Mouse (Mus musculus): ENCODE results near the gene Fktn. TPM values are rescaled to one million over a fixed set of nuclear protein-coding genes. Genes with fewer than 3 reads are reported as not detected.
"Not testable (repeated sequence)": the region's sequence is repeated elsewhere in the genome, so short reads cannot be mapped to it uniquely, and the experiment has no call there.

Fktn gene
- total RNA-seq, 2 experiments from 2014 or later, result 6.6 to 10.0 TPM

DNA sequence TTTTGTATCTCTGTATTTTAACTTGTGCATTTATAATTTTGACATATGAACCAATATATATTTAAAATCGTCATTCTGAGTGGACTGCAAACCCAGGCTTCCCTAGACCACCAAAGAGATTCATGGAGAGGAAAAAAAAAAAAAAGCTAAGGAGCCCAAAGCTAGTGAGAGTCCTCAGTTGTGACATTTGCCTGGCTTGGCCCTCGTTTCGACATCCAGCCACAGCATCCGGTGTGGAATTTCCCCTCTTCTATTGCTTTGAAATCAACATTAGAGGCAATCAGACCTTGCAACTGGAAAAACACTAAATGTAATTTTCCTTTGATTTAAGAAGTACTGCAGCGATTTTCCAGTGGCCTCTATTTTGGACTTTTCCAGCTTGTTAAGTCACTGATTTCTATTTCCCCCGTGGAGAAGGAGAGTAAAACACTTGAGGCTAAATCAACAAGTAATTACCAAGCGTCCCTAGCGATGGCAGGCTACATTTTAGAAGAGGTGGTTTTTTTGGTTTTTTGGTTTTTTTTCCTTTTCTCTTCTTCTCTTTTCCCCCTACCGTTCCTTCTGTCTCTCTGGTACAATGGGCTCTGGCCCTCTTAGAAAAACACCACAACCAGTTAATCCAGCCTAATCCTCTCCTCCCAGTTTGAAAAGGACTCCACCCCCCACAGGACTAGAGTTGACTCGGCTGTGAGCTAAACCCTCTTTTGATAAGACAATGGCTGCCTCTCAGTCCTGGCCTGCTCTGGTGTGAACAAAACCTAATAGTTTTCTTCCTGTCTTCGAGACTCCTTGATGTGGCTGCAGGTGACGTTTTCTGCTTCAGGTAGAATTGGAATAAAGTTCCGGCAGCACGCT lies 68.6 kb downstream of the Fktn start:
- no peak overlapping the region for H3K27ac ChIP-seq
- H3K4me3 ChIP-seq, result no peak overlapping the region
- DNase-seq, result no peak
- intact Hi-C loops (cut with DNase I), result no loop called here
- TF ChIP-seq CTCF (IDR thresholded peaks at IDR 0.05), result no peak

GRCm38 (mm10) chr4:53785746-53786398 lies 72.1 kb downstream of the Fktn start:
- TF ChIP-seq CTCF (IDR thresholded peaks at IDR 0.05), result no peak
- Histone ChIP-seq H3K4me3 (no peak overlapping the region), H3K27ac (no peak overlapping the region)
- intact Hi-C loops (cut with DNase I), result no loop called here
- DNase-seq, result no peak

DNA sequence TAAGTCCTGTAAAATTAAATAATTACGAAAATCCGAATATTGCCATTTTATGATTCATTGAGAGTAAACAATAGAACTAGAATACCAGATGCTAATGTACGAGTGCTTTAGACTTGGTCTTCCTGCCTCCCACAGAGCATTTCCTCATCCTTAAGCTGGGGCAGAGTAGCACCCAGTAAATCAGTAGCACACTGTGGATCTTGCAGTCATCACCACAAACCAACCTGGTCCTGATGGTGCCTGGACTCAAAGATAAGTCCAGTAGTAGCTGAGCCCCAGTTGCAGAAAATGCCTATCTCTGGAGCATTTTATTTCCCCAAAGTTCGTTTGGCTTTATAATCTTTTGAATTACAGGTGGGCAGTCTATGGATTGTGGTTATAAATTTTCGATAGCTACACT lies 73.1 kb downstream of the Fktn start:
- intact Hi-C loops (cut with DNase I), result no loop called here
- no peak overlapping the region for H3K27ac ChIP-seq
- DNase-seq, result no peak
- no peak overlapping the region for H3K4me3 ChIP-seq
- TF ChIP-seq CTCF (IDR thresholded peaks at IDR 0.05), result no peak

DNA sequence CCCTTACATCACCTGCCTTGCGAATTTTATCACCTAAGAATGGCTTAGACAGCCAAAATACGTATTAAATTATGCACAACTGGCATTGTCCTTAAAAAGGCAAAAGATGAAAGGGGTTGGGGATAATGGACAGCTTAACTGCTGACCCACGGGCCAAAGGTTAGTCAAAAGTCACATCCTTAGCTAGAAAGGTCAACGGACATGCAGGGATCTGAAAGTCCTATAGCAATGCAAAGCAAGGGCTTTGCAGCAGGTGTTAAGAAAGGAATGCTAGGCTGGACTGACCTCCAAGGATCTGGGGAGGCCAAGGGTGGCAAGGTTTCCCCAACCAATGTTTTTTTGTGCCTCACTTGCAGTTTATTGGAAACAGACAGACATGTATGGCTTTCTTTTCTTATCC lies 75.5 kb downstream of the Fktn start:
- no peak for TF ChIP-seq CTCF (IDR thresholded peaks at IDR 0.05)
- H3K27ac ChIP-seq, result no peak overlapping the region
- intact Hi-C loops (cut with DNase I), result no loop called here
- no peak for DNase-seq
- H3K4me3 ChIP-seq, result no peak overlapping the region

DNA sequence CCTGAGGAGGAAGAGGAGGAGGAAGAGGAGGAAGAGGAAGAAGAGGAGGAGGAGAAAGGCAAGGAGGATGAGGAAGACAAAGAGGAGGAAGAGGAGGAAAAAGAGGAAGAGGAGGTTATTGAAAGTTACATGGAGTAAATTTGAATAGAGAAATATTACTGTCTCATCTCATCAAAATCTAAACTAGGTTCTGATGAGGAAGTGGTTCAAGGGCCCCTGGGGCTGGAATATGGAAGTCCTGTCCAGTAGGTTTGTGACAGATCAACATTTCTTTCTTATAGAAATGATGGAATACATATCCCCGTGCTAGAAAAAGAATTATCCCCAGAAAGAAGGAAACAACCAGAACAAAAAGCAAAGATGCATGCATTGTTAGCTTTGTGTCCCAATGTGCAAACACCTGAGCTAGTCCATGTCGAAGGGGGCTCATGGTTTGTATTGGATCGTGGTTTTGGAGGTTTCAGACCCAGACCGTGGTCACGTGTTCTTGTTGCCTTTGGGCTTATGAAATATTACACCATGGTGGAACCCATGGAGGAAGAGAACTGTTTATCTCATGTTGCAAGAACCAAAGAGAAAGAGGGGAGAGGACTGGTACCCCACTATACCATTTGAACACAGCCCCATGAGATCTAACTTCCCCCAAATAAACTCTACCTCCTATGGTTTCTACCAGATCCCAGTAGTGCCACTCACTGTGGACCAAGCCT lies 80.6 kb downstream of the Fktn start:
- TF ChIP-seq CTCF (IDR thresholded peaks at IDR 0.05), result no peak
- Histone ChIP-seq H3K27ac (no peak overlapping the region), H3K4me3 (no peak overlapping the region)
- no peak for DNase-seq
- intact Hi-C loops (cut with DNase I), result no loop called here

DNA sequence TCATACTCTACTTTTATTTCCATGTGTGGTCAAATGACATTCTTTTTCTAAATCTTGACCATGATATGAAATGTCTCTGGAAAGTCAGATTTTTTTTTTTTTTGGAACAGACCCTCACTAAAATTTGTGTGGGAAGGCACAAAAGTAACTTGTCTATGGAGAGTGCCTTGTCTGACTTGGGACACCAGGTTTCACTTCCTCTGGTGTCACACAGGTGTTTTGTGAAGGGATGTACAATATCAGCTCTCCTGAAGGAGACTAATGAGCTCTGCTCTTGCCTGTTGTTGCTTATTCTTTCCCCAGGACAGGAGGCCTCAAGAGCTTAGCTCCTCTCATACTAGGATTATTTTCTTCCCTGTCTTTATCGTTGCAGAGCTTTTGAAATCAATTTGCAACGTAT lies 81.3 kb downstream of the Fktn start:
- TF ChIP-seq CTCF (IDR thresholded peaks at IDR 0.05), result no peak
- no peak overlapping the region for H3K4me3 ChIP-seq
- no peak for DNase-seq
- no peak overlapping the region for H3K27ac ChIP-seq
- intact Hi-C loops (cut with DNase I), result no loop called here

DNA sequence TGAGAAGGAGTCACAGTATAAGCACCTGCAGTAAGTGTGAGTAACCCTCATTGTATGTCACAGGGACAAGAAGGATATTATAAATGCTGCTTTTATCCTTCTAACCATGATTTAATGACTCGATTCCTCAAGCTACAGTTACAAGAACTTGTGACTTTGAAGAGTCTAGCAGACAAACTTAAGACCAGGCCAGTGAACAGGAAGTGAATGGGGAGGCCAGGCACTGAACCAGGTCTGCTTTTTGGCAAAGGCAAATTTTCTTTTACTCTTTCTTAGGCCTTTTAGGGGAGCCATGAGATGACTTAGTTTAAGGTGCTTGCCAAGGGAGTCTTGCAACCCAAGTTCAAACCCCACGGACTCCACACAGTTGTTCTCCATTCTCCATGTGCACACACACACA lies 81.9 kb downstream of the Fktn start:
- intact Hi-C loops (cut with DNase I), result no loop called here
- Histone ChIP-seq H3K27ac (no peak overlapping the region), H3K4me3 (no peak overlapping the region)
- no peak for DNase-seq
- no peak for TF ChIP-seq CTCF (IDR thresholded peaks at IDR 0.05)

DNA sequence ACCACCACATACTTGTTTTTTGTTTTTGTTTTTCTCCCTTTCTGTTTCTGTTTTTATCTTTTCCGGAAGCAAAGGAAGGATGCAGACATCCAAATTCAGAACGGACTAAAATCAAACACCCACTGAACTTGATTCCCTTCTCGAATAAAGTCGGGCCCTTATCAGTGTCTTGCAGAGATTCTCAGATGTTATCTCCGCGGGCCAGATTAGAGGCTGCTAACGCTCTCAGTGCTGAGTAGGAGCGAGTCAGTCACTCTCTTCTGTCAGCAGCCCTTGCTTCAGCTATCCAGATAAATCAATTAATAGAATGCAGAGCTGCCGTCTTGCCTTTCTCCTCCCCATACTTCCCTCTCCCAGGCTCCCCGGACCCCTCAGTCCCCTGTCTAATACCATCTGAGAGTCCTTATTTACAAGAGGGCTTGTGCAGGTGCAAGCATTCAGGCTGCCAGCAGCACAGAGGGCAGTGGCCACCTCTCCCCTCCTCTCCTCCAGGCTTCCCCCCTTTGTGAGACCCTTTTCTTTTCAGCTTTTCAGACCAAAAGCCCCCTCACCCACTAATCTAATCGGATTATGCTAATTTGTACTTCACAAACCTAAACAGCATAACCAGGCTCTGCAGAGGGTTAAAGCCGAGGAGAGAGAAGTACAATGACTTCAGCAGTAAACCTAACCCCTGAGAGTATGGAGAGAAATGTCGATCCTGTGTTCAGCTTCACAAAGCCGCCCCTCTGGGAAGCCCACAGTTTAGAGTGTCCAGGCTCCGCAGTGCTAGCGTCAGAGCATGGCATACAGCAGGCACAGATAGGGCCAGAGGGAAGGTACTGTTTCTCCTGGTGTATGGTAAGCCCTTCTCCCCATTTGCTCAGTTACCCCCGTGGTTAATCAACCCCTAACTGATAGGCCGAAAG lies 83.3 kb downstream of the Fktn start:
- DNase-seq, result no peak
- intact Hi-C loops (cut with DNase I), result no loop called here
- no peak overlapping the region for H3K4me3 ChIP-seq

GRCm38 (mm10) chr4:53798896-53799676 lies 85.3 kb downstream of the Fktn start:
- TF ChIP-seq CTCF (IDR thresholded peaks at IDR 0.05), result no peak
- Histone ChIP-seq H3K27ac (peak overlapping the region; percentile 52; the same call in 1 of the 2 replicates), H3K4me3 (no peak overlapping the region)
- peak; percentile 33 for DNase-seq
- intact Hi-C loops (cut with DNase I), result no loop called here

More for the DNA sequence above, 83.3 kb downstream of the Fktn start:
- no peak overlapping the region for H3K27ac ChIP-seq
- TF ChIP-seq CTCF (IDR thresholded peaks at IDR 0.05), result no peak

DNA sequence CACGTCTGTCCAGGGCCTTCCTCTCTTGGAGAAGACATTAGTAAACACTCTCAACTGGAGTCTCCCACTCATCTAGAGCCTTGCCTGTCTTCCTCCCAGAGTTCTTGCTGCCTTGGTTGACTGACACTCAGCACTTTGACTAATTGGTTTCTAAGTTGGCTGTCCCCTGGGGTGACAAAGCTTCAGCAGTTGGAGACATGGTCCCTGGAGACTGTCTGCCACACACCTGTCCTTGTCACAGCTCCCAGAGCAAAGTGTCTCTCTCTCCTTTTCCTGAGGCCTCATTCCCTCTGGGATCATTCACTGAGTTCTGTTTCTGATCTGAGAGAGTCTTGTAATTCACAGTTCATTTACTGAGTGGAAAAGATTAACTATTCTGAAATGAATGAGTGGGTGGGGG lies 86.0 kb downstream of the Fktn start:
- Histone ChIP-seq H3K27ac (peak overlapping the region; percentile 52), H3K4me3 (no peak overlapping the region)
- intact Hi-C loops (cut with DNase I), result no loop called here
- DNase-seq, result no peak
- no peak for TF ChIP-seq CTCF (IDR thresholded peaks at IDR 0.05)

DNA sequence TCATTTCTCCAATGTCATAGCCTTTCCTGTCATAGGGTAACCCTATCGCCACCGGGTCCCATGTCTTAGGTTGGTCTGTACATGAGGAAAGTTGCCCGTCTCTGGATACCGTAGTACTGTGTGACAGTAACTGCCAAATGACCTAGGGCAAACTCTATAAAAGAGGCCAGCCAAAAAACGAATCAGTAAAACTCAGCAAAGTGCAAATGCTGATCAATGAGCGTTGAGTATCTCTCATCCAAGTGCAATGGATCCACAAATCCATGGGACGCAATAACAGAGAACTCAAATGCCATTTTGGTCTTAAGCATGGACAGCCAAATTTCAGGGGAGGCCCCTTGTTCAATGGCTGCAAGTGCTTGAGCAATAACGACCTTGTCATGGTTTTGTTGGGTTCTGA lies 89.9 kb downstream of the Fktn start:
- H3K27ac ChIP-seq; DNase-seq; H3K4me3 ChIP-seq; intact Hi-C loops (cut with DNase I): not testable (repeated sequence)

DNA sequence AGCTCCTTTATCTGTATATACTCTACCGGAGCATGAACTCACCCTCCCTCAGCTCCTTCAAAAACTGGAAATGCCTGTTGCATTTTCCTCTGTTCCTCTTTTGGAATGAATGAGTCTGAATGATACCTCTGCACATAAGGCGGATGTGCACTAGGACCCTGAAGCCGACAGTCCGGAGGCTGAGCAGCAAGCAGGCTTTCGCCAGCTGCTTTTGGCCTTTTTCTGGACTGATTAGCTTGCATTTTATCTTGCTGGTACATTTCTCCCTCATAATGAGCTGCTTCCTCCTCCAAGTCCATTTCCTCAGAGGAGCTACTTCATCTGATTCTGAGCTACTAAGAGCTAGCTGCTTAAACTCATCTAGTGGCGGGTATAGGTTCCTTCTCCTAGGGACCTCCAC lies 92.6 kb downstream of the Fktn start:
- intact Hi-C loops (cut with DNase I); DNase-seq; H3K4me3 ChIP-seq; H3K27ac ChIP-seq: not testable (repeated sequence)
